Mouse (Mus musculus): ENCODE measurements at regions not wholly inside any gene's neighbourhood (a gene's known extent, or its start where the extent isn't known, plus 50 kb on each side); places are given as distances from the start of the nearest gene placed in this dataset.

DNA sequence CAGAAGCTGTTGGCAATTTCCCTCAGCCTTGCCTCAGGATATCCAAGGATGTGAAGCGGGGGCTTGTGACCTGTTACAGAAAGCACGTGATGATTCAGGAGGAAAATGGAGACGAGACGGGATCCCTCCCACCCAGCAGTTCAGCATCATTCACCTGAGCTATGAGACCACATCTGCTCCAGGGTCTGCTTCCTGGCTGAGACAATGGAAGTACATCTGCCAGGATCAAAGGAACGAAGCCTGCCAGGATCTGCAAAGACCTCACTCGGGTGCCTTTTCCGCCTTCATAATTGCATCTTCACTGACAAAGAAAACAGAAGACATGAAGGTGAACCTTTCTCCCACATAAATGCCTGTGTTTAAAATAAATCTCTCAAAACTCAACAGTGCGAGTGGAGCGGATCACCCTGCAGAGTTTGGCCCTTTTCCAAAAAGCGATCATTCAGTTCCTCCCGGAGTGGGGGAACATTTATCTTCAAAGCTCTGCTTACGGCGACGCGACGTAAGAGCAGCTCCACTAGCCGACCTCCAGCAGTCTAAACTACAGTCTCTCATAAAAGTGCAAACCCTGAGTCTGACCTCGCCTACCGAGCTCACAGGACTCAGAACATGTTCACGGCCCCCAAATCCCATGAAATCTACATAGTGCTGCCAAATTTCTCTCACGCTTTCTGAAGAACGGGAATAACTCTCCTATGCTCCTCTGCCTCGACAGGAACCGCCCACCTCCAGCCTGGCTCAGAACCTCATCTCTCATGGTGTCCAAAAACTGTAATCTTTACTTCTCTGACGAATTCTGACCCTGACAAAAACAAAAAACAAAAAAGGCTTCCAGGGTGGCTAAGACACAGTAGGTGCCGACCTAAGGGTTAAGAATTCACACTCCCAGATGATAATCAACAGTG lies 117.0 kb downstream of the Setd4 start:
- no peak for TF ChIP-seq CTCF (IDR thresholded peaks at IDR 0.05)
- Histone ChIP-seq H3K27ac (no peak overlapping the region), H3K4me3 (no peak overlapping the region)
- intact Hi-C loops (cut with DNase I) = no loop called here
- peak; percentile 14 to 24 for DNase-seq (ENCODE audit: extremely low spot score in 1 of 2, low spot score in 2 of 2)

DNA sequence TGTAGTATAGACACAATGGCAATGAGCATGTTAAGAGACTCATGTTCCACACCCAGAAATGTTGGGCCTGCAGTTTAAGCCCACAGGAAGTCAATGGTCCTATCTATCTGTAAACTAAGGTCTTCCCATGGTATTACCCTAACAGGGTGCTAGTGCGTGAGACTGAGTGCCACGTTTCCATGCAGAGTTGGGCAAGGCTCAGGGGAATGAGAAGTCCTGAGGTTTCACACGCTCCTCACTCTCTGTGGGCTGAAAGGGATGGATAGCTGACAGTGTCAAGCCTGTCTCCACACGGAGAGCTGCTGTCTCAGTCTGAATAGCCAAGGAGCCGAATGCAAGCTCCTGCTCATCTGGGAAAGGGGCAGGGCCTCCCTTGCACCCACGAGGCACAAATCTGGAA lies 133.9 kb downstream of the Setd4 start:
- Histone ChIP-seq H3K4me3 (no peak overlapping the region), H3K27ac (no peak overlapping the region)
- DNase-seq (ENCODE audit: extremely low spot score in 1 of 2, low spot score in 2 of 2) = no peak
- TF ChIP-seq CTCF (IDR thresholded peaks at IDR 0.05) = no peak
- intact Hi-C loops (cut with DNase I) = no loop called here

DNA sequence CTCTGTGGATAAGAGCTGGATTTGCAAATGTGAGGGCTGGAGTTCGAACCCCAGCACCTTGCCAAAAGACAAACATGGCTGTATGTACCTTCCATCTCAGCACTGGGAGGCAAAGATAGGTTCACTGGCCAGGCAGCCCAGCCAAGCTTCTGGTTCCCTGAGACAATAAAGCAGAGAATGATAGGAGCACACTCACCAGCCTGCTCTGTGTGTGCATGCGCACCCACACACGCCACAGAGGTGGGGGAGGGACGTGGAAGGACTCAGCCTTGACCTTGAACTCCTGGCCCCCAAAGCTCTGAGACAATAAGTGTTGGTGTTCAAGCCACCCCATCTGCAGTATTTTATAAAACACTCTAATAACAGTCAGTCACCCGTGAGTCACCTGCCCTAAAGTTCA lies 138.1 kb downstream of the Setd4 start:
- Histone ChIP-seq H3K27ac (no peak overlapping the region), H3K4me3 (no peak overlapping the region)
- TF ChIP-seq CTCF (IDR thresholded peaks at IDR 0.05) = no peak
- intact Hi-C loops (cut with DNase I) = no loop called here
- no peak for DNase-seq (ENCODE audit: extremely low spot score in 1 of 2, low spot score in 2 of 2)

DNA sequence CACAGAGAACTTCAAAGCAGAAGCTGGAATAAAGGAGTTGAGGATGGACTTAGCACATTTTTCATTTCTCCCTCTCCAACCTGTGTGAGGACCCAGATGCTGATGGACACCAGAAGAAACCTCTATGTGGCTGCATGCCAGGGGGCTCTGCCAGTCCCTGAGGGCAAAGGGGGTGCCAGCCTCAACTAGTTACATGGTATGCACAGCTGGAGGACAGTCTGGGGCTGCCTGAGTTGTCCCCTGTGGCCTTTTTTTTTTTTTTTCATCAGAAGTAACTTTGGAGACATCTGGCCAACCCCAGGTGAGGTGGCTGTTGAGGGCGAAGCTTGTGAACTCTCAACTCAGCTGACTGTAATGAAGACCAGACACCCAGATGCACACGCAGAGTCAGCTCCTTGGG lies 139.0 kb downstream of the Setd4 start:
- H3K27ac ChIP-seq = no peak overlapping the region
- intact Hi-C loops (cut with DNase I) = no loop called here
- DNase-seq (ENCODE audit: extremely low spot score in 1 of 2, low spot score in 2 of 2) = no peak
- no peak for TF ChIP-seq CTCF (IDR thresholded peaks at IDR 0.05)
- no peak overlapping the region for H3K4me3 ChIP-seq

DNA sequence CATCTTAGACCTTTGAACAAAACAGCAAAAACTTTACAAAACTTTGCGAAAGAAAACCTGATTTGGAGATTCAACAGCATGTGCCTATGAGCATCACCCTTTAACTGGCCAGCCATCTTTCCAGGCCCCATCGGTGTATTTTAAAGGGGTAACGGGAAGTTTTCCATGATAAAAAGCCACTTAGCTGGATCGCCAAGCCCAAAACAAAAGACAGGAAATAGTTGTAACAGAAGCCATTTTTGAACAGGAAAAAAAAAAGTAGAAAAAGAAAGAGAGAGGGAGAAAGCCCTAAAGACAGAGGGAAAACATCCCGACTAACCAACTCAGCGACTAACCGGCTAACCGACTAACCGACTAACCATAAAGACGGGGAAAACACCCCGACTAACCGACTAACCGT lies 140.5 kb downstream of the Setd4 start:
- no peak for TF ChIP-seq CTCF (IDR thresholded peaks at IDR 0.05)
- DNase-seq (ENCODE audit: extremely low spot score in 1 of 2, low spot score in 2 of 2) = no peak
- H3K27ac ChIP-seq = no peak overlapping the region
- H3K4me3 ChIP-seq = no peak overlapping the region
- intact Hi-C loops (cut with DNase I) = no loop called here

DNA sequence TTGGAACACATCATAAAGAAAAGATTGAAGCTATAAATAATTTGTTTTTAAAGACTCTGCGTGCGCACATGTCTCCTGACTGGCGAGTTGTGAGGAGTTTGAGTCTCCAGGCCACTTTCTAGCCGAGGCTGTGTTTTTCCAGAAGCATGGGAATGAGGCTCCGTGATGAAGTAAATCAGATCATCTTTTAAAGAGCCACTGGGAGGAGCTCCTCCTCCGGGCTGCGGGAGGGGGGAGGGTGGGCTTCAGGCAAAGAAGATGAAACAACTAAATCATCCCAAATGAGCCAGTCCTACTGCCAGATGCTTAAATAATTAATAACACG lies 141.6 kb downstream of the Setd4 start:
- intact Hi-C loops (cut with DNase I) = no loop called here
- DNase-seq (ENCODE audit: extremely low spot score in 1 of 2, low spot score in 2 of 2) = no peak
- TF ChIP-seq CTCF (IDR thresholded peaks at IDR 0.05) = no peak
- Histone ChIP-seq H3K4me3 (no peak overlapping the region), H3K27ac (no peak overlapping the region)

DNA sequence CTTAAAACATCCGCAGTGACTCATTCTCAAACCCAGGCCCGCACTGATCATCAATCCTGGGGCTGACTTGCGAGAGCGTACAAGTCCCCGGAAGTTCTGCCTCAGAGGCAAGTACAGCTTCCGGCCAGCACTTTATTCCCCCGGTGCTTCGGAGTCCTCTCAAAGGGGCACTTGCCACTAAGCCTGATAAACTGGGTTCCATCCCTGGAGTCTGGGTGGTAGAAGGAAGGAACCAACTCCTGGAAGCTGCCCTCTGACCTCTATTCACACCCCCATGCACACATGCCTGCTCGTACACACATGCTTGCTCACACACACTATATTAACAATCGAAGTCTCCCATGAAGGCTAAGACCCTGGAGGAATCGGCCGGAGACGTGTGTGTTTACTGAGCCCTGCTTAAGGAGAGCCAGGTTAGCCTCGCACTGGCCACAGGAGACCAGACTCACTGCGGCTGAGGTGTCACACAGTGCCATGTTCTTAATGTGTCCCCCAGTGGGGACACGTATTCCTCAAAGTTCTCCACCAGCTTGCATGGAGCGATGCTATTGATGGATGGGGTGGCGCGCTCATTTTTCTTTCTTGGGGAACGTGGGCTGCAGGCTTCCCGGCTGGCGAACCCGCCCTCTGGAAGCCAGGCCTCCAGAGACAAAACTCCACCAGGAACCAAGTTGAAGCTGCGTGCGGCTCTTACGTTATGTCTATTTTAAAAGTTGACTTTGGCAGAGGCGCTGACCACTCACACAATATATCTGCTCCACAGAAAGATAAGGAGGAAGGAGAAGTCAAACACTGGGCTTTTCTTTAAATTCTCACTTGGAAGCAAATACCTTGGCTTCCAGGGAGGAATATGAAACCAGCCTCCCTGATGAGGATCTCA lies 142.2 kb downstream of the Setd4 start:
- no peak for TF ChIP-seq CTCF (IDR thresholded peaks at IDR 0.05)
- Histone ChIP-seq H3K4me3 (no peak overlapping the region), H3K27ac (no peak overlapping the region)
- no peak for DNase-seq (ENCODE audit: extremely low spot score in 1 of 2, low spot score in 2 of 2)
- intact Hi-C loops (cut with DNase I) = no loop called here

DNA sequence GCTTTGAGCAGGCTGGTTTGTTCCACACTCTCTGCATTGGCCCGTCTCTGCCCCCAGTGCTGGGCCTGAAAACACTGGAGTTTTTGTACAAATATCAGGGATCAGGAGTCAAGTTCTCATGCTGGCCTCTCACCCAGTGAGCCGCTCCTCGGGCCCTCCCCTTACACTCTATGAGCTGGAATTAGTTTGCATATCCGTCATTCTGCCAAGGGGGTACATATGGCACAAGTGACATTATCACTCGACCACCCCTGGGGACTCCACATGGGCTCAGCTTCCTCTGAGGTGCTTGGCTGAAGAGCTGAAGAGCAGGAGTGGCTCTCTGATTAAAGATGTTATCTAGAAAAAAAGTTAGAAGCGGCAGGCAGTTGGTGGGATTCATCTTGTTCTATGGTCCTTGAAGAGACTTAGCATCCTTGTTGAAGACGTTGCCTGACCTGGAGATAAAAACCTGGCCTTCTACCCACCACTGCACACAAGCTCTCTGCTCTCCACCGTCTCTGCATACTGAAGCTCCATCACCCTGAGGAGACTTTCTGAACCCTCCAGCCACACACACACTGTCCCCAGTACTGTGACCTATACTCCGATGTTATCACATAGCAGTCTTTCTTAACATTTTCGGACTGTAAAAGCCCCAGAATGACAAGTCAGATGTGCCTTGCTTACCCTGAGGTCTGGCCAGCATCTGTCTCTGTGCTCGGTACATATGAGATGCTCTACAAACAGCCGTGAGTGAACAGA lies 144.2 kb downstream of the Setd4 start:
- Histone ChIP-seq H3K4me3 (no peak overlapping the region), H3K27ac (no peak overlapping the region)
- no peak for TF ChIP-seq CTCF (IDR thresholded peaks at IDR 0.05)
- intact Hi-C loops (cut with DNase I) = no loop called here
- DNase-seq (ENCODE audit: extremely low spot score in 1 of 2, low spot score in 2 of 2) = no peak

DNA sequence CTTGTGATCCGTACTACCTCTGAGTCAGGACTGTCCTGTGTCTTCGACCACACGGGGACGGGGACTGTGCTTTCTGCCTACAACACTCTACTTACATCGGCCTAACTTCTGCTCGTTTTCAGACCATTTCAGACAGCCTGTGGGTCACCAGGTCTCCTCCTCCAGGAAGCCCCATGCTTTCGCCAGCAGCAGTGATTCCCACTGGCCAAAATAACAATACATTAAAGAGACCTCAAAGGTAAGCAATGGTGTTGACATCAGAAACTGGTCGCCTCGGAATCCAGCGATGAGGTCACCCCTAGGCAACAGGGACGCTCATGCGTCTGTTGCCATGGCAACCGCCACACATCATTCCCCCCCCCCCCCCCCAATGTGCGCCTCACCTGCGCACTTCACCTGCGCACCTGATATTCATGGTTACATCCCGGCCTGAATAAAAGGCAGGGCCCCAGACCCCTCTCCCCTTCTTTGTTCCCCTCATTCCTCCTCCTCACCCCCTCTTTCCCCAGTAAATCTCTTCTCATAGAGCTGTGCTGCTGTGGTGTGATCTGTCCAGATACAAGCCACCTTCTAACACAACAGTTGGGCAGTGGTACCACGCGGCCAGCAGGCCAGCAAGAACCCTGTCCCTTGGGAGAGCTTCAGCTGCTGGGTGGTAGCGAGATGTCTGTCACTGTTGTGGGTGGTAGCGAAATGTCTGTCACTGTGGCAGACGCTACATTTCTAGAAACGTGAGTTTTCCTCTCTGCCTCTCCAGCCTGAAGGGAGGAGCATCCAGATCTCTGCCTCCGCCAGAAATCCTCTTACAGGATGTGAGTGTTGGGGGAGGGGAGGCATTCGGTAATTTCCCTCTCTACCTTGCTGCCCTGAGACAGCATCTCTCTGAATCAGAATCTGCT lies 145.0 kb downstream of the Setd4 start:
- Histone ChIP-seq H3K4me3 (no peak overlapping the region), H3K27ac (no peak overlapping the region)
- intact Hi-C loops (cut with DNase I) = no loop called here
- TF ChIP-seq CTCF (IDR thresholded peaks at IDR 0.05) = no peak
- no peak for DNase-seq (ENCODE audit: extremely low spot score in 1 of 2, low spot score in 2 of 2)

DNA sequence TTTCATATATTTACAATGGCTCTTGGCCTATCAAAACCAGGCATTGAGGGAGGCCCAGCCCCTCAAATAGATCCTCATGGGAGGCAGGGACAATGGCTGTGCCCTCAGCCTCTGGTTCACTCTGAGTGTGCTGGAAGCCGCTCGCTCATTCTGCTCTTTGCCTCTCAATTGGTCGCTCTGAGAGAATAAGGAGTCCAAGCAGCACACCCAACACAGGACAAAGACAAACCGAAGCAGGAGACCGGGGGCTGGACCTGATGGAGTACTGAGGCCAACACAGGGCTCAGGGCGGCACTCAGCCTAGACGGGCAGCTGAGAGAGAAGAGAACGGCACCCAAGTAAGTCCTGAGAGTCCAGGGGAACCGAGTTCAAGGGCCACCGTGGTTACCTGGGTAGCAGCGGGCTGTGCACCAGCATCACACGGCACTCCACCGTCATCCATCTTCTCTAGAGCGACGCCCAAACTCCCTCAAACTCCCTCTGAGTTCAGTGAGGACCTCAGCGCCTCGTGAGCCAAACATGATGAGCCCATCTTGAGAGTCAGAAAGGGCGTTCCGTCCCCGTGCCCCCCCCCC lies 145.8 kb downstream of the Setd4 start:
- Histone ChIP-seq H3K27ac (no peak overlapping the region), H3K4me3 (no peak overlapping the region)
- intact Hi-C loops (cut with DNase I) = no loop called here
- TF ChIP-seq CTCF (IDR thresholded peaks at IDR 0.05) = no peak
- DNase-seq (ENCODE audit: extremely low spot score in 1 of 2, low spot score in 2 of 2) = no peak
